Mouse (Mus musculus) heart, postnatal 0 days (tissue): ENCODE data around the gene Micu1.

Experiments used
- CTCF ChIP-seq: IDR thresholded peaks from 2 replicates; pipeline ENCODE4 v1.5.1; 2016; ENCODE audit warnings: antibody characterized with exemption, control low read depth, low read depth
- EP300 ChIP-seq: IDR thresholded peaks from 2 replicates; pipeline ENCODE4 v1.6.1; 2016; ENCODE audit warnings: antibody characterized with exemption, low read depth

DNA sequence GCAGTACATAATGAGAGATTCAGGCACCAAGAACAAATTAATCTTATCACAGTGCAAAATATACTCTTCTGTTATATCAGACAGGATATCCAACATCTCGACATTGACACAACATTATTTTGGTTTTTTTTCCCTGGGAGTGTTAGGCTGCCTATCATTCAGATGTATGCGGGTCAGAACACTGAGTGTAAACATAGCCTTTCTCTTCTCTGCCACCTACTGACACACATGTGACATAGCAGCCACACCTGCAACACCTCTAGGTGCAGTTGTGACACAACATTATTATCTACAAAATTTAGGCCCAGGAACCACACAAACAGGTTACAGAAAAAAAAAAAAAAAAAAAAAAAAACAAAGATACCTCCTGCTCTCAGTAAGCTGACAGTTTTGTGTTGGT is 115.3 kb downstream of the Micu1 start:
- TF ChIP-seq EP300 = no peak
- peak; percentile 64 for TF ChIP-seq CTCF
